Mouse (Mus musculus) lung, postnatal 0 days (tissue): ENCODE measurements around the gene Thra. TPM values are rescaled to one million over a fixed set of nuclear protein-coding genes. Genes with fewer than 3 reads are reported as not detected.

Source experiments
- ATAC-seq: fragments of 200-750 bp; cut with Nextera tagmentation; 2 replicates; pipeline ENCODE4 v1.8.0; 2017; ENCODE audit warnings: moderate library complexity
- DNase-seq: peaks from one replicate; pipeline ENCODE4 v3.0.0-alpha.2; 2016; ENCODE audit warnings: low spot score
- H3K27ac ChIP-seq: fragments of 300-500 bp; sonication (generic); 2 replicates; pipeline ENCODE4 v1.5.1; 2014; ENCODE audit warnings: antibody characterized with exemption, mild to moderate bottlenecking, low read length, mixed read lengths
- H3K27me3 ChIP-seq: fragments of 300-500 bp; sonication (generic); replicated peaks from 2 replicates; pipeline ENCODE4 v1.6.1; 2014; ENCODE audit warnings: low read length, mixed read lengths; ENCODE audit not compliant: insufficient read depth
- H3K36me3 ChIP-seq: fragments of 300-500 bp; sonication (generic); 2 replicates; pipeline ENCODE4 v1.6.1; 2014; ENCODE audit warnings: low read length, mixed read lengths; ENCODE audit not compliant: insufficient read depth
- H3K4me1 ChIP-seq: fragments of 300-500 bp; sonication (generic); 2 replicates; pipeline ENCODE4 v1.6.1; 2014; ENCODE audit warnings: antibody characterized with exemption, low read depth, low read length, mixed read lengths; ENCODE audit not compliant: insufficient read depth
- H3K4me2 ChIP-seq: fragments of 300-500 bp; sonication (generic); replicated peaks from 2 replicates; pipeline ENCODE4 v1.6.1; 2014; ENCODE audit warnings: low read depth, mild to moderate bottlenecking, low read length, moderate library complexity, mixed read lengths
- H3K4me3 ChIP-seq: fragments of 300-500 bp; sonication (generic); 2 replicates; pipeline ENCODE4 v1.5.1; 2014; ENCODE audit warnings: low read depth, low read length
- H3K9ac ChIP-seq: fragments of 300-500 bp; sonication (generic); replicated peaks from 2 replicates; pipeline ENCODE4 v1.6.1; 2014; ENCODE audit warnings: low read depth, mild to moderate bottlenecking
- H3K9me3 ChIP-seq: fragments of 300-500 bp; sonication (generic); 2 replicates; pipeline ENCODE4 v1.6.1; 2016; ENCODE audit warnings: low read length, mixed read lengths
- CTCF ChIP-seq: IDR thresholded peaks from 2 replicates; pipeline ENCODE4 v1.5.1; 2016; ENCODE audit warnings: antibody characterized with exemption, mild to moderate bottlenecking
- EP300 ChIP-seq: IDR thresholded peaks from 2 replicates; pipeline ENCODE4 v1.6.1; 2016; ENCODE audit warnings: antibody characterized with exemption, mild to moderate bottlenecking, control low read depth
- WGBS: fragments of 180-500 bp; shearing (Covaris S2); extraction: QIAGEN DNeasy Blood & Tissue Kit; methylation state at CpG from one replicate; pipeline ENCODE4 v1.1.7; 2014; 5-methylcytosine and 5-hydroxymethylcytosine counted together
- polyA plus RNA-seq: library from polyadenylated mRNA; unstranded; fragments of >200 nt; fragmentation: Nextera tagmentation; extraction: Ambion mirVana; gene quantifications from 2 replicates; pipeline ENCODE4 v1.2.1, GENCODE M21; 2015

Gene Thra
- polyA plus RNA-seq, 1 experiment from 2014 or later = 38.1 TPM

DNA sequence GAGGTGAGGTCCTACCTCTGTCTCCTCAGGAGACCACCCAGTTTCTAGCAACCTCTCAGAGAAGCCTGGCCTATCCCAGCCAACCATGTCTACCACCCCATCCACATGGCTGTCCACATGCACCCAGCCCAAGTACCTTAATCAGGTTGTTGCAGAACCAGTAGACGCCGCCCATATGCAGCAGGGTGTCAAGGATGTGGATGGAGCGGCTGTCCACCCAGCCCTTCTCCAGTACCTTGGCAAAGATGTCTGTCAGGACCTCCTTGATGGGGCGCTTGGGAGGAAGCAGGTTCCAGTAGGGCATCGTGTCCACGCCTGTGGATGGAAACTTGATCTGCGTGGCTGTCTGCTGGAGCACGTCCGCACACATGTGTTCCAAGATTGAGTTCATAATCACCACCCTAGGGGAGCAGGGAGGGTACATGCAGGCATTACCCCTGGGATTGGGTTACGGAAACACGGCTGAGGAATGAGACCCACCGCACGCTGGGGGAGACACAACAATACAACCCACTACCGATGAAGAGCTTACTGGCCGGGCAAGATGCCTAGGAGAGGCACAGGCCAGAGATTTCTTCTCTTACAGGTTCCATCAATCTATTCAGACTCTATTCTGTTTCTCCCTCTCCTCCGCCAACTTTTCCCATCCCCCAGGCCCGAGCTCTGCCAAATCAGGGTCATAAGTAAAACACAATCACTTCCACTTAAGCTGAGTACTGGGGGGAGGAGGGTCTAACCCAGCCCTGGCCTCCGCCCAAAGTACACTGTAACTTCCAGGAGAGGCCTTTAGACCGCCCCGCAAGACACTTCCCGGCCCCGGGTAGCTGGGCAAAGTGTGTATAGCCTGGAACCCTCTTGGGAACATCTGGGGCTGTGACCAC is 32.8 kb upstream of the Thra start:
- H3K4me1 ChIP-seq = peaks cover 18% of the 10 kb centered on the region
- no peaks in the 10 kb centered on the region for H3K9me3 ChIP-seq
- H3K4me2 ChIP-seq = peak overlapping the region; percentile 30
- H3K36me3 ChIP-seq = no peaks in the 10 kb centered on the region
- peak; percentile 83 for DNase-seq
- H3K27me3 ChIP-seq = no peaks in the 10 kb centered on the region
- WGBS = 45% methylated on average over 22 of the region's 22 CpGs
- H3K9ac ChIP-seq = no peak overlapping the region
- ATAC-seq = peak; percentile 66
- H3K4me3 ChIP-seq = no peak overlapping the region
- no peak for TF ChIP-seq CTCF
- peak; percentile 37; the same call in 1 of the 2 replicates for TF ChIP-seq EP300
- peak overlapping the region; percentile 89 for H3K27ac ChIP-seq

DNA sequence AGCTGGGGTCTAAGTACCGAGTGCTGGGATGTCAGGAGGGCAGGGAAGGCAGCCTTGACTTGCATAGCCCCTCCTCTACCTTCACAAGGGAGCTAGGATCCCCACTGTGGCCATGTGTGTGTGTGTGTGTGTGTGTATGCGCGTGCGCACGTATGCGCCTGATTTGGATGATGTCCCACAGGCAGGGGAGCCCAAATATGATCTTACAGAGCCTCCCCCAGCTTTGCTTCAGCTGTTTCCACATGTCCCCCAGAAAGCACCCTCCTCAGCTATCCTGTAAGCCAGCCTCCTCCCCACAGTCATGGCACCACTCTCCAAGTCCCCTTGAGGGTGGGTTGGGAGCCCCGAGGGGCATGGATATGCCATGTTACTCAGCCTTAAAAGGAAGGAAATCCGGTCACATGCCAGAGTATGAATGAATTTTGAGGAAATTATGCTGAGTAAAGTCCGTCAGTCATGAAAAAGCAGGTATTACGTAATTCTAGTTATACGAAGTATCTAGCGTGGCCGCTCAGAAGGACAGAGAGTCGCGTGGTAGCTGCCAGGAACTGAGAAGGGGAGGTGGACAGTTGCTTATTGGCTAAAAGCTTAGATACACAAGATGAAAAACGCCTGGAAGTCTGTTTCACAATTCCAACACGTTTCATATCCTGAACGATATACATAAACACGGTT is 32.0 kb upstream of the Thra start:
- H3K4me2 ChIP-seq = peak overlapping the region; percentile 30
- ATAC-seq = peak; percentile 78

DNA sequence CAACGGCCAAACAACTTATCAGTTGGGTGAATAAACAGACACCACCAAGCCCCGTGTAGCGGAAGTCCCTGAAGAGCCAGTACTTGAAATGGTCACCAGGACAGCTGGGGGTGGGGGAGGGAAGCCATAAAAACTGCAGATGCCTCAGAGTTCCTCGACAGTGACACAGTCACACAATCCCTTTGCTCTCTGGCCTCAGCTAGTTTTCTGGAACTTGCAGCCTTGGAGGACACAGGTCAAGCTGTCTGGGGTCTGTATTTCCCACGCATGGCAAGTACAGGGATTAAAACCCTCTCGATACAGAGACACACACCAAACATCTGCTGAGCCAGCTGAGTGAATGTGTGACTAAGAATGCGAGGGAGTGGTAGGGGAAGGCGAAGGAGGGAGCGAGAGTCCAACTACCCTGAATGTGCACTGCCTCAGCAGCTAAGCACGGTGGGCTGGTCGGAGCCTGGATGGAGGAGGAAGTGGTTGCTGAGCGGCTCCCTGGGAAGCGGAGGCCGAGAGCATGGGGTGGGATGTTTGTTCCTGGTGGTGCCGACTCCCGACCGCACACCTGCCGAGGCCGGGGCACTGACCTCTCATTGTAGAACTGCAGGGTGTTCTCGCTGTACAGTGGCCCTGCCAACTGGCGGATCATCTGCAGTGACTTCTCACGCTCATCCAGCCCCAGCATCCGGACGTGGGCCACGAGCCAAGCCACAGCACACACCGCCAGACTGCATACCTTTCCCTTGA is 31.3 kb upstream of the Thra start:
- H3K9ac ChIP-seq = no peak overlapping the region
- peaks cover 18% of the 10 kb centered on the region for H3K4me1 ChIP-seq
- peak; percentile 25 for ATAC-seq
- no peak overlapping the region for H3K4me3 ChIP-seq
- H3K36me3 ChIP-seq = no peaks in the 10 kb centered on the region
- H3K4me2 ChIP-seq = peak overlapping the region; percentile 30
- TF ChIP-seq EP300 (no peak), CTCF (no peak)
- no peaks in the 10 kb centered on the region for H3K27me3 ChIP-seq
- H3K27ac ChIP-seq = peak overlapping the region; percentile 83
- DNase-seq = peak; percentile 77
- 36% methylated on average over 25 of the region's 26 CpGs for WGBS
- H3K9me3 ChIP-seq = no peaks in the 10 kb centered on the region

More for the DNA sequence above, 32.0 kb upstream of the Thra start:
- peak; percentile 98 for DNase-seq
- Histone ChIP-seq H3K4me1 (peaks cover 18% of the 10 kb centered on the region), H3K36me3 (no peaks in the 10 kb centered on the region), H3K27ac (peak overlapping the region; percentile 89), H3K9me3 (no peaks in the 10 kb centered on the region), H3K9ac (no peak overlapping the region), H3K27me3 (no peaks in the 10 kb centered on the region), H3K4me3 (no peak overlapping the region)
- 23% methylated on average over 19 of the region's 19 CpGs for WGBS
- TF ChIP-seq EP300 (peak; percentile 70), CTCF (no peak)

DNA sequence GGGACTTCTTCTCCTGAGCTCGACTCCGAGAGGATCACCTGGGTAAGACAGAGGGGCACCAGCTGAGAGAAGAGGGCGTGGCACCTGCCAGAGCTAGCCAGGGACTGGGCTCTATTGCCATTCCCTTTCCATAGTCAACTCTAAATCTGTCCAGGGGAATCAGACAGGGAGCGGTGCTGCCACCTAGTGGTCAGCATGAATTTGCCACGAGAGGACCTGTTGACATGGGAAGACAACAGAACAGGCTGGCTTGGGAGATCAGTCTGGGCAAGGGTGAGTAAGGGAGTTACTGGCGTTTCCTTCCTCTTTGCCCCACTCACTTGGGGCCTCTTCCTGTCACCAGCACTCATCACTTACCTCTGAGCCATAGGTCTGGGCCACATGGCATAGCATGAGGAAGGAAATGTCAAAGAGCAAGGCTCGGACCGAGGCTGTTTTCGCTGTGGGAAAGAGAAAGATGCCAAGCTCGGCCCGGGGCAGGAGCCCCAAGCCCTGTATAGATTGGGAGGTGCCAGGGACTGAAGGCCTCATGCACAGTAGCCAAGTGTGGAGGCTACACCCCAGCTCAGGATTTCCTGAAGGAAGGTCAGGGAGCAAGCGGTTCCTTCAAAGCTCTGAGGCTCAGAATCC is 29.9 kb upstream of the Thra start:
- ATAC-seq = peak; percentile 26
- peak; percentile 92 for DNase-seq
- TF ChIP-seq EP300 (no peak), CTCF (peak; percentile 99)
- Histone ChIP-seq H3K27me3 (no peaks in the 10 kb centered on the region), H3K9ac (no peak overlapping the region), H3K27ac (peak overlapping the region; percentile 83), H3K4me2 (peak overlapping the region; percentile 20), H3K36me3 (no peaks in the 10 kb centered on the region), H3K4me1 (peaks cover 18% of the 10 kb centered on the region), H3K4me3 (no peak overlapping the region), H3K9me3 (no peaks in the 10 kb centered on the region)
- 38% methylated on average over 12 of the region's 12 CpGs for WGBS

GRCm38 (mm10) chr11:98711046-98711434 is 29.4 kb upstream of the Thra start:
- peak overlapping the region; percentile 43 for H3K27ac ChIP-seq
- H3K36me3 ChIP-seq = no peaks in the 10 kb centered on the region
- no peaks in the 10 kb centered on the region for H3K9me3 ChIP-seq
- DNase-seq (no peak), ATAC-seq (no peak)
- peaks cover 18% of the 10 kb centered on the region for H3K4me1 ChIP-seq
- 76% methylated on average over 4 of the region's 4 CpGs for WGBS
- H3K9ac ChIP-seq = no peak overlapping the region
- TF ChIP-seq EP300 (no peak), CTCF (no peak)
- H3K27me3 ChIP-seq = no peaks in the 10 kb centered on the region
- H3K4me3 ChIP-seq = no peak overlapping the region
- H3K4me2 ChIP-seq = peak overlapping the region; percentile 20
